Mouse (Mus musculus) retina, embryonic 14.5 days (tissue): Measurements from ENCODE around the gene Slc44a1.
A peak's percentile ranks its signal among the peaks of the same experiment; 100 is the strongest.

Experiments
- DNase-seq: peaks from one replicate; pipeline ENCODE4 v3.0.0-alpha.2; 2015; ENCODE audit warnings: low spot score

Gene Slc44a1

DNA sequence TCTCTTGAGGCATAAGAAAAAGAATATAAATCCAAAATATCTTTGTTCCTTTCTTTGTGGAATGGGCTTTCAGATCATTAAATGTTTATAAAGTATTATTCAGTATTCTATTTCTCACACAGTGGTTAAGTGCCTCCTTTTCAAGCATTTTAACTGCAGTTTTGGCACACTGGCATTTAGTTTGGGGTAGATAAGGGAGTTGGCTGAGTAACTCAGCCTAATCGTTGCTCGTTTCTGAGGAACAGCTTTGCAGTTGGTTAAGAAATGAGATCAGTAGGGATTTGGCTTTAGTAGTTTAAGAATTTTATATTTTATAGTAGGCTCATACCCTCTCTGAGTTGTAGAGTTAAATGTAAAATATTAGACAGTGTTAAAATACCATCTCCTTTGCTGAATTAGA is 97.3 kb downstream of the Slc44a1 start:
- DNase-seq, result no peak

DNA sequence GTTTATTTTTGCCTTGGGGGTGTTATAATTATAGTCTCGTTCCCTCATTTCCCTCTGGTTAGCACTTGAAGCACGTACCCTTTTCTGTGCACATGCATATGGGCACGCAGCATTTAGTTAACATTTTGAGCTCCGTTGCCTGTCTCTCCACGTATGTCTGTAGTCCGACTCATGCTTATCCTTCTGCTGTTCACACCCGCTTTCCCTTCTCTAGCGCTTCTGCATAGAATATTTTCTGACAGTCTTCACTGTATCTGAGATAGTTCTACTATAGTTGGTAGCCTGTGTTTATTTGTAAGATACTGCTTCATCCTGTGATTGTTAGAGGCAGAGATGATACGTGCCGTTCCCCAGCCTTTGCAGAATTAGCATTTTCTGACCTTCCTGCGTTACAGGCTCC is 98.4 kb downstream of the Slc44a1 start:
- DNase-seq, result no peak

DNA sequence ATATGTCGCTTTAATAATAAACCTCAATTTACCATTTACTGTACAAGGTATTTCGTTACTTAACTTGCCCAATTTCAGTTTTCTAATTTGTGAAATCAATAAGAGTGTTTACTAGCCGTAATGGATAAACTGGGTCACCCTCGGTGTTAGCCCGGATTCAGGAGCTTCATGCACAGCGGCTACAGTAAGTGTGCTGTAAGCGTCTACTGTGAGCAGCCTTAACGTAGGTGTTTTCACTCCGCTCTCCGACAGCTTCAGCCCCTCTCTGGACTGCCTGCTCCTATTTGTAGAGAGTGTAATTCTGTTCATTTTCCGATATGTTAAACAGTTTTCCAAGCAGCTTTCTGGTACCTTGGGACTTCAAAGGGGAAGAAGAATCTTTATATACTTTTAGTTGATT is 99.7 kb downstream of the Slc44a1 start:
- no peak for DNase-seq

DNA sequence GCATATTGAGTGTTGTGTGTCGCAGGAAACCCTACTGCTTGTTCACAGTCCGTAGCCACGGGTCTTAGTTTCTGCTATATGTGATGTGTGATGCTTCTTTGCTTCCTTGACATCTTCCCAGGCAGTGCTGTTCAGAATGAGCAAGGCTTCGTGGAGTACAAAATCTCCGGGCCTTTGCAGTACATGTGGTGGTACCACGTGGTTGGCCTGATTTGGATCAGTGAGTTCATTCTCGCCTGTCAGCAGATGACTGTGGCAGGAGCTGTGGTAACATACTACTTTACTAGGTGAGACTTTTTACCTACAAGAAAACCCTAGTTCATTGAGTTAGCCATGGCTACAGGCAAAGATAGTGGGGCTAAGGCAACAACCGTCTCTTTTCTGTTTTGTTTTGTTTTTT is 103.2 kb downstream of the Slc44a1 start:
- DNase-seq, result no peak

DNA sequence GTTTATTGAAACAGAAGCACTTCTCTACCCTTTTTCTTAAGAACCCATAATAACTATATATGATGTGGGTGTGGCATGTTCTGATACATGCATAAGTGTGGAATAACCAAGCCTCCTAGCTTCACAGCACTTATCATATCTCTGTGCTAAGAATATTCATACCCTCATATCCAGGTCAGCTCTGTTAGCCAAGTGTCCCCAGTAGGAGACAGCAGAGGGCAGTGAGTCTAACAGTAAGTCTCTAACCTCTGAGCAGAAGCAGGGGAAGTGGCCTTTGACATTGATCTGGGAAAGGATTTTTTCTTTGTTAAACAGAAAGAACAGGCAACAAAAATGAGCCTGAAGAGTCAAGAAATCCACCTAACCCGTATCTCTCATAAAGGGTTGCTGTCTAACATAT is 104.7 kb downstream of the Slc44a1 start:
- DNase-seq, result peak; percentile 7

DNA sequence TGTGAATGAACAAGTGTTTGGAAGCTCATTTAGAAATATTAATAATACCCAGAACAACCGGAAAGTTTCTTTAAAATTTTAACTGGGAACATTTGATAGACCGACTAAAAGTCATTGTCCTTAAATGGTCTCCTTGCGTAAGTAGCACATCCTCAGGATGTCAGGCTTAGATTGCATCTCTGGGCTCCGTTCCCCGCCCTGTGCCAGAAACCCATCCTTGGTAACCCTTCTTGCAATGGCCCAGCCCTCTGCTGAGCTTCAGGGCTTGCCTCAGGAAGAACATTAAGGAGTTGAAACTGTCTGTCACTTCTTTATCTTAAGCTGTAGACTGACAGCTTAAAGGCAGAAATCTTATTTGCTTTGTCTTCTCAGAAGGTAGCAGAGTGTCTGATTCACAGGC is 107.2 kb downstream of the Slc44a1 start:
- no peak for DNase-seq

- no peak for DNase-seq
Measured at GRCm38 (mm10) chr4:53549375-53549774, 109.2 kb downstream of the Slc44a1 start.

DNA sequence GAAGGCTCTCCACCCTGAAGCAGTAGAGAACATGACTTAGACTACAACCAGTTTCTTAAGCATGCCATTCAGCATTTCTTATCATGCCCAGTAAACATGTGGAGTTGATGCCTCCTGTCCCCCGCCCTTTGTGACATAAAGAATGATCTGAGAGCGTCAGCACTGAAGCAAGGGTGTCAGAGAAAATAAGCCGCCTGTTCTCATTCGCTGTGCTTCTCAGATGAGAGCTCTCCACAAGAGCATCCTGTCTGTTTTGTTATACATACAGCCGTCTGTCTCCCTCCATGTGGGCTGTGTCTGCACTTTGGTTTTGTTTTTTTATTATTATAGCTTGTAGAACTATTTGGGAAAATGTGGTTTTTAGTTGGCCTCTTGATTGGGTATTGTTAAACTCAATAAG is 124.4 kb downstream of the Slc44a1 start:
- no peak for DNase-seq

DNA sequence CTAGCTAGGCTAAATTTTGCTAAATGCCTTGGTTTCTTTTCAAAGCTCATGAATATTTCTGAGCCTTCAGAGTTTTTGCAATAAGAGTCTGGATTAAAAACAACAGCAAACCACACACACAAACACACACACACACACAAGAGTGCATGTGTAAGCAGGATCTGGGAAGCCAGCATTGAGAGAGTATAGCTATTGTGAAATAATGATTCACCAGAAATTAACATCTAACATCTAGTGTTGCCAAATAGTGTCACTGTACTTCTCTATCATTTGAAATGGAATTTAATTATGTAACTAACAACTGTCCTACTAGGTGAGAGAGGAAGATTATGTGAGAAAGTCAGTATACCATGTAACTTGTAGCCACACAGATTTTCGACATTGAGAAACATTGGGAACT is 126.9 kb downstream of the Slc44a1 start:
- no peak for DNase-seq

DNA sequence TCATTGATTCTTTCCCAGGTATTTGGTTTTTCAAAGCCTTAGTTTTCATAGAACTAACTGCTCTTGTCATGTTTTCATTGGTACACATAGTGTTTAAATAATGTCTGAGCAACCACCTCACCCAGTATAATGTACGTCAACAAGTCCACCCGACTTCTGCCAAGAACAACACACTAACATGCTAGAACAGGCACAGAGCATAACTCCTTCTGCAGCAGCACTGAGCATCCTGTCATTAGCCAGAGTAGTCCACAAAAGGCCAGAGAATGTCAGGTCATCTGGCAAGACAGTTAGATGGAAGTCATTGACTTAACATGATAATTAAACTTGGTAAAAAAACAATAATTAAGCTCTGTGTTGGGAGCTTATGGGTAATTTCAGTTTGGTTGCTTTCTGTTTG is 135.3 kb downstream of the Slc44a1 start:
- DNase-seq, result no peak

DNA sequence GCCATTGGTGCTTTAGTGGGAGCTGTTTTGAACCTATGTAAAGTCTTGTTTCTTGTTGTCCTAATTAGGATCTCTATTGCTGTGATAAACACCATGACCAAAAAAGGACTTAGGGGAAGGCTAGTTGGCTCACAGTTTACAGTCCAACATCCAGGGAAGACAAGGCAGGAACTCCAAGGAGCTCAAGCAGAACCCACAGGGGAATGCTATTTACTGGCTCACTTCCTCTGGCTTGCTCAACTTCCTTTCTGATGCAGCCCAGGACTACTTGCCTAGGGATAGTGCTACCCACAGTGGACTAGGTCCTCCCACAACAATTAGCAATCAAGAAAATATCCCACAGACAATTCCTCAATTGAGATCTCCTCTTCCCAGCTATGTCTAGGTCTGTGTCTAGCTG is 147.5 kb downstream of the Slc44a1 start:
- no peak for DNase-seq

DNA sequence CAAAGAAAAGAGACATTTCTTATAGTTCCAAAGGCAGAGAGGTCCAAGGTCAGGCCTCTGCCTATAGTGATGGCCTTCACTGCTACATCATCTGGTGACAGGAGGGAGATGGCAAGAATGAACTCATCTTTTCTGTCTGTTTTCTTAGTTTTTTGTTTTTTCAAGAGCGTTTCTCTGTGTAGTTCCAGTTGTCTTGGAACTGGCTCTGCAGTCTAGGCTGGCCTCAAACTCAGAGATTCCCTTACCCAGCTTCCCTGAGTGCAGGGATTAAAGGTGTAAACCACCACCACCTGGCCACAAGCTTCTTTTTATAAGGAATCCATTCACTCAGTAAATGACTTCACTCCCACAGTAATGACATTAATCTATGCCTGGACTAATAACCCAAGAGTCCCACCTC is 148.7 kb downstream of the Slc44a1 start:
- no peak for DNase-seq

DNA sequence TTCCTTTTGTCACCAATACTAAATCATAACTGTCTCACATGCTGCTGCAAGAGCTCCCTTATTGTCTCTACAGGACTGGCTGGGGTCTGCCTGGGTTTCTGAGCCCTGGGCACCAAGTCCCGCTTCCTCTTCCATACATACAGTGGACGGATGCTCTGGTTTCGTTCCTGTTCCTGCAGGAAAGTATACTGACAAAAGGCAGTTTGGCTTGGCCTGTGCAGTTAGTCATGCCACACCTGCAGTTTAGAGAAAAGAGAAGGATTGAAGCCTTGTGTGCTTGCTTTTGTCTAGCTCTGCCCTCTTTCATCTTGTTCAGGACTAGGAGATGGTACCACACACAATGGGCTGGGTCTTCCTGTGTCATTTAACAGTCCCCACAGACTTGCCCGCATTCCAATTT is 149.3 kb downstream of the Slc44a1 start:
- DNase-seq, result no peak

DNA sequence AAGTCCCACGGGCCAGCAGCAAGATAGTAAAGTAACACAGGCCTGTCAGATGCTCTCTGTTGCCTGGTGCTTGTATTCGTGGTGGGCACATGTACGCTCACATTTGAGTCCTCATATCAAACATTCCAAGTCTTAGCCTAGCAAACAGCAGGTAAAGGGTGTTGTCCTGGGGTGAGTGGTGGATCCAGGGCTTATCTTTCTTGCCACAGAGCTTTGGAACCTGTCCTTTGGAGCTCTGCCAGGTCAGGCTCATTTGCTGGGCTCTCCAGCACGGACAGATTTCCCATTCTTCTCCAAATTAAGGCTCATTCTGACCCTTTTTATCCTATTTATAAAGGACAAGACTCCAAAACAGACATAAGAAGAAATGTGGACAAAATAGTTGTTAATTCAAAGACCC is 149.9 kb downstream of the Slc44a1 start:
- no peak for DNase-seq

DNA sequence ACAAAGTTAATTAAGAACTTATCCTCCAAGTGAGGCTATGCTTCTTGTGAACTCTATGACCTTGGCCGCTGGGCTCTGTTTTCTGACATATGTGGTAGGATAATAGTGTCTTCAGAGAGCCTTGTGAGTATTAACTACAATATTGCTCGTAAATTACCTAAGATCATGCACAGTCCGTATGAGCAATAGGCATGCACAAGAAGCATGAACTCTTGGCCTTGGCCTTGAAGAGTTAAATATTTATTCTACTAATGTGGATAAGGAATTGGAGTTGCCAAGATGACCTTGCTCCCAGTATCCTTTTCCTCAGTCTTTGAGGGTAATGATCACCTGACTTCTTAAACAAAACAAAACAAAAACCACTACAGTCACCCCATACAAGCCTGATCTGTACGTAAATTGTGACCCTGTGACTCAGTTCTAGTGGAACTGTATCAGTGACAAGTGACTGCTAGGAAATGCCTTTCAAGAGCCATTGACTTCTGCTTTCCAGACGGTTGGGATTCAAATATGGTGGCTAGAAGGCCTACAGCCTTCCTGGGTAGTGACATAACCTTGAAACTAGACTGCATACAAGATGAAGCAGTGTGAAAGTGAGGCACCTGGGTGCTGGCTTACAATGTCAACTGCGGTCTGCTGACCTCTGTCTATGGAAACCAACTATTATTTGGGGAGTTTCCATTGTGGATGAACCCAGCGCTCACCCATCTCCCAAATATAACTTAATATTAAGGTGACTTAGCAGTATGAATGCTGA is 150.7 kb downstream of the Slc44a1 start:
- DNase-seq, result no peak

DNA sequence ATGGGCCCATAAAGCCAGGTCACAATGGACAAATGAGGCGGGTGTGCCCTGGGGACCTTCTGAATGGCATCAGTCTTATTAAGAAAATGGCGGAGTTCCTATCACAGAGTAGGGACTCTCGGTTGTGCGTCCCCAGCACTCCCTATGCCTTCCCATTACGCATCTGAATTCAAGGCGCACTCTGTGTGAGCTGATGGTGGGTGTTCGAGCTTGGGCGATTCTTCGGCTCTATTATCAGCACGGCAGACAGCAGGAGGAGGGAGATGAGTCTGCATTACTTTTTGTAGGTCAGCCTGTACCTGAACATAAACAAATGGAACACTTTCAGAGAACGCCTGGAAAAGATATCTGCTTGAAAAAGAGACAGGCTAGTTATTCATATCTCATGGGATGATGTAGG is 151.3 kb downstream of the Slc44a1 start:
- no peak for DNase-seq

DNA sequence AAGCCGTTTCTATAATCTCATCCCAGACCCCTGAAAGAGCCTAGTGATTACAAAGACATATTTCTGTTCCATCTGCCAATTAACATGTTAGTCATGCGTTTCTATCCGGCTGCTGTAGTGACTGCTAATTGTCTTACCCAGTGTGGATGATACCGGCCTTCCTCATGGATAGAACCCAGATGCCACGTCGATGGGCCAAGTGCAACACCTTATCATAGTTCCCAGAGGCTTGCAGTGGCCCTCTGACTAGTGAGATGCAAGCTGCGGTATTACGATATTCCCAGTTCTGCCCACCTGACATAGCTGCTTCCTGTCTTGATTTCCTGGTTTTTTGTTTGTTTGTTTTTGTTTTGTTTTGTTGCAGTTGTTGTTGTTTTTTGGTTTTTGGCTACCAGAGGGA is 151.7 kb downstream of the Slc44a1 start:
- no peak for DNase-seq

DNA sequence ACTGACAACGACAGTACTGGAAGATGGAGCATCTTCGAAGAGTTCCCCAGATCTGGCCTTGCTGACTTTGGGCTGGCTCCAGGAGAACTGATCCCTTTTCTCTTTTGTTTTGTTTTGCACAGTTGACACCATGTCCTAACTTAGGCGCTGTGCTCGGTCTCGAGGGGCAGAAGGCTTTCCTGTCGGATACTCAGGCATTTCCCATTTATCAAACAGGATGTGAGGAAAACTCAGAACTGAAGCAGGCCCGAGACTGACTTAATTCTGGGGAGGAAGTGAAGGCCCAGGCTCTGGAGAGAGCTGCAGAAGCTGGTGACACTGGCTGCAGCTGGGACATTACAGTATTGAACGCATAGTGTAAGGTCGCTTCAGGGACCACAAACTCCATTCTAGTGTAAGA is 152.2 kb downstream of the Slc44a1 start:
- no peak for DNase-seq

- DNase-seq, result peak; percentile 78
Measured at GRCm38 (mm10) chr4:53594204-53594603, 154.0 kb downstream of the Slc44a1 start.

- DNase-seq, result no peak
Measured at GRCm38 (mm10) chr4:53595246-53596062, 155.2 kb downstream of the Slc44a1 start.

GRCm38 (mm10) chr4:53596063-53596895 is 156.1 kb downstream of the Slc44a1 start:
- no peak for DNase-seq

DNA sequence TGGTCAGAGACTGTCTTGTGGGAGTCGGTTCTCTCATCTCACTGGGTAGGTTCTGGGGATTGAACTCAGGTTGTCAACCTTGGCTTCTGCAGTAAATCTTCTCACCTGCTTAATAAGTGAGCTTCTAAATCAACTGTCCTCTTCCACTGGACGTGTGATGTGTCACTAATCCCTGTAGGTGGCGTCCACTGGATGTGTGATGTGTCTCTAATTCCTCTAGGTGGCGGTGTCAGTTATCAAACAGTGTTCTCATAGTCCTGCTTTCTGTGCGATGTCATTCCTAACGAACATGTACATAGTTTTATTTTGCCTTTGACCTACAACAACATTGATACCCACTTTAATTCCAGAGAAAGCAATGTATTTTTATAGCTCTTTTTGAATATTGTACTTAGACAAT is 160.2 kb downstream of the Slc44a1 start:
- peak; percentile 57 for DNase-seq
